Mouse (Mus musculus) inflammation-experienced regulatory T-cells (primary cell): ENCODE data around the gene Vmn2r111. TPM values are rescaled to one million over a fixed set of nuclear protein-coding genes. Genes with fewer than 3 reads are reported as not detected.

ENCODE experiments used
- polyA plus RNA-seq, 2 experiments: library from polyadenylated mRNA; unstranded; fragments of 100-300 nt; shearing (Covaris generic); gene quantifications; one replicate each; pipeline ENCODE4 v1.2.1; 2017

The Vmn2r111 gene
- polyA plus RNA-seq = under 1 TPM; 0.14 to 0.23 TPM

GRCm38 (mm10) chr17:22573382-22573781, at the start of gene Vmn2r111:
Gene Vmn2r111 (minus strand): TSS chr17:22573482.

GRCm38 (mm10) chr17:22600651-22601050, 27.4 kb upstream of the Vmn2r111 start, which contains the start of gene Vmn2r112:
Gene Vmn2r112 (plus strand): TSS chr17:22600951.

Other genes with a start within 250 kb of the Vmn2r111 start
- gene Zfp944, start 212.1 kb downstream of the Vmn2r111 start, polyA plus RNA-seq = 10 to 100 TPM; 11.2 to 11.5 TPM
- gene Zfp758, start 212.0 kb downstream of the Vmn2r111 start, polyA plus RNA-seq = 10 to 100 TPM; 13.0 to 14.5 TPM
- 1 to 10 TPM; 3.4 to 5.5 TPM for gene Zfp946, start 149.3 kb downstream of the Vmn2r111 start, polyA plus RNA-seq
- under 1 TPM; 0.10 to 0.14 TPM for gene Vmn2r112, start 27.5 kb upstream of the Vmn2r111 start, polyA plus RNA-seq